Mouse (Mus musculus) heart, adult 2 months (tissue): Measurements from ENCODE around the gene Top2b.

Experiments used
- CTCF ChIP-seq: fragments of 200-600 bp; IDR thresholded peaks from 2 replicates; pipeline ENCODE4 v1.8.1; 2022; ENCODE audit warnings: antibody characterized with exemption, mild to moderate bottlenecking, moderate library complexity
- EP300 ChIP-seq: fragments of 200-500 bp; IDR thresholded peaks from 2 replicates; pipeline ENCODE4 v1.6.1; 2011; ENCODE audit warnings: low read depth, low read length, control low read depth; ENCODE audit not compliant: insufficient read depth
- POLR2A ChIP-seq: fragments of 200-500 bp; IDR thresholded peaks from 2 replicates; pipeline ENCODE4 v1.6.1; 2011; ENCODE audit warnings: mild to moderate bottlenecking, low read depth, low read length, control low read depth; ENCODE audit not compliant: insufficient read depth

DNA sequence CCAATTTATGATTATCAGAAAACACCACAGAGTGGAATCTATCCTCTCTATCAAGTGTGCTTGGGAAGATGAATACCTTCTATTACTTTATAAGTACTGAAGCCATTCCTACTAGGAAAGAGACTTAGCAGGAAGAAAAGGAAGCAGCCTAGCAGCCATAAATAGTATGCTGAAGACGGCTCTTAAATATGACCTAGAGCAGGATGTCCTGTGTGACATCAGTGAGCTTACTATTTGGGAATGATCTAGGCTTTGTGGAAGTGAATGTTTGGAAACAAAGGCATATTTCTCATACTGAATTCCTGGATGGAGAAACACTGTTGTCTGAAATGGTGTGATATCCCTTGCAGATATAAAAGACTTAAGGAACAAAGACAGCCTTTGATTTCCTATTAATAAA lies 48.3 kb upstream of the Top2b start:
- no peak for TF ChIP-seq CTCF
- no peak for TF ChIP-seq POLR2A
- TF ChIP-seq EP300: no peak
